Mouse (Mus musculus): ENCODE results near the gene Ccdc103. TPM values are rescaled to one million over a fixed set of nuclear protein-coding genes. Genes with fewer than 3 reads are reported as not detected.

The Ccdc103 gene
- polyA plus RNA-seq, 1 experiment from 2014 or later: 0.93 TPM

DNA sequence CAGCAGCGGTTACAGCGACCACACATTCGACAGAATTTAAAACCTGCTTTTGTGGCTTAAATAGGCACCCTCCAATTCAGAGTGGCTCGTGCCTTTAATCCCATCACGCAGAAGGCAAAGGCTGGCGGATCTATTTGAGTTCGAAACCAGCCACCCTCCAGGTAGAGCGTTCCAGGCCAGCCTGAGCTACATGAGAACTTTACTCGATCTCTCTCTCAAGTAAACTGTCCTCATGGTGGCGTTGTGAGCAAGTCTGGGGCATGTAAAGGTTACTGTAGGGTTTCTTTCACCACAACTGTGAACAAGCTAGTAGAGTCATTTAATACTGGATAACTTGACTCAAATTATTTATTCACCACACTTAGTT, 44.3 kb downstream of the Ccdc103 start:
- H3K4me3 ChIP-seq (ENCODE audit: low read depth, low read length): peak overlapping the region; percentile 94
- peaks cover 9% of the 10 kb centered on the region for H3K36me3 ChIP-seq (ENCODE audit: control insufficient read depth, insufficient read depth)
- H3K4me2 ChIP-seq (ENCODE audit: low read depth, low read length): peak overlapping the region; percentile 63
- H3K4me1 ChIP-seq (ENCODE audit: control insufficient read depth, low read depth, low read length): peaks cover 18% of the 10 kb centered on the region
- H3K27ac ChIP-seq (ENCODE audit: low read length): peak overlapping the region; percentile 97
- peak; percentile 25 for ATAC-seq (ENCODE audit: low read depth)
- H3K9me3 ChIP-seq (replicated peaks; ENCODE audit: control insufficient read depth, low read length): no peaks in the 10 kb centered on the region
- WGBS (ENCODE audit: insufficient replicate concordance): under 1% methylated on average over 10 of the region's 10 CpGs
- H3K9ac ChIP-seq (ENCODE audit: low read depth, low read length): peak overlapping the region; percentile 95
- H3K27me3 ChIP-seq (ENCODE audit: control insufficient read depth, insufficient read depth, low read depth, low read length): 0 out of 2 replicates have a peak, but pooled peaks cover under 1% of the 10 kb centered on the region

DNA sequence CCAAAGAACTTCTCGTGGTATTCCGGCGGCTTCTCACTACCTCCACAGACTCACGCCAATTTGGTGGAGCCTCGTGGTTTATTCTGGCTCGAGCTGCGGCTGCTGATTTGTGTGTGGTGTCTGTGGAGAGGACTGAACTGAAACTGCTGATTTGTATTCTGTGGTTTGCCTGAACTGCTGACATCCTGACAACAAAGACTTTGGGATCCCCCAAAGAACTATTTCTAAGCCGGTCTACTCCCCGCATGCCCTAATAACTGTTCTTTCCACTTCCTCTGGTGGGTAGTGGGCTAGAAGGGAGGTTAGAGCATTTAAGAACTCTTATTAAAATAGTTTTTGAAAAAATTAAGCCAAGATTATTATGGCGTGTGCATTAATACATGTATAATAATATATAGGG, 49.7 kb downstream of the Ccdc103 start:
- Histone ChIP-seq H3K9me3 (replicated peaks; ENCODE audit: control insufficient read depth, low read length) (no peaks in the 10 kb centered on the region), H3K9ac (ENCODE audit: low read depth, low read length) (no peak overlapping the region), H3K36me3 (ENCODE audit: control insufficient read depth, insufficient read depth) (no peaks in the 10 kb centered on the region), H3K27ac (ENCODE audit: low read length) (no peak overlapping the region), H3K4me2 (ENCODE audit: low read depth, low read length) (no peak overlapping the region), H3K4me3 (ENCODE audit: low read depth, low read length) (no peak overlapping the region), H3K27me3 (ENCODE audit: control insufficient read depth, insufficient read depth, low read depth, low read length) (peaks cover 10% of the 10 kb centered on the region), H3K4me1 (ENCODE audit: control insufficient read depth, low read depth, low read length) (no peaks in the 10 kb centered on the region)
- WGBS (ENCODE audit: insufficient replicate concordance): 55% methylated on average over 10 of the region's 10 CpGs
- ATAC-seq (ENCODE audit: low read depth): no peak

Other genes starting within 250 kb of the Ccdc103 start
- gene Meioc, start 217.5 kb upstream of the Ccdc103 start, polyA plus RNA-seq (2015; fragmentation: Nextera tagmentation; extraction: Ambion mirVana): 0.05 TPM in 1 of 2 replicates, not detected in the other
- 13.4 TPM in 2 replicates for gene Ccdc43, start 183.4 kb upstream of the Ccdc103 start, polyA plus RNA-seq (2015; fragmentation: Nextera tagmentation; extraction: Ambion mirVana)
- 0.08 and 0.35 TPM in 2 replicates for gene Adam11, start 119.8 kb upstream of the Ccdc103 start, polyA plus RNA-seq (2015; fragmentation: Nextera tagmentation; extraction: Ambion mirVana)
- 0.91 and 1.4 TPM in 2 replicates for gene Gjc1, start 61.5 kb upstream of the Ccdc103 start, polyA plus RNA-seq (2015; fragmentation: Nextera tagmentation; extraction: Ambion mirVana)
- not detected in 2 replicates for gene Higd1b, start 45.4 kb upstream of the Ccdc103 start, polyA plus RNA-seq (2015; fragmentation: Nextera tagmentation; extraction: Ambion mirVana)
- 87.3 and 98.5 TPM in 2 replicates for gene Eftud2, start 219 bp upstream of the Ccdc103 start, polyA plus RNA-seq (2015; fragmentation: Nextera tagmentation; extraction: Ambion mirVana)
- not detected in 2 replicates for gene Fam187a, start 4.0 kb downstream of the Ccdc103 start, polyA plus RNA-seq (2015; fragmentation: Nextera tagmentation; extraction: Ambion mirVana)
- gene Gfap, start 19.7 kb downstream of the Ccdc103 start, polyA plus RNA-seq (2015; fragmentation: Nextera tagmentation; extraction: Ambion mirVana): 7.4 and 8.3 TPM in 2 replicates
- 10.9 and 11.0 TPM in 2 replicates for gene Kif18b, start 43.9 kb downstream of the Ccdc103 start, polyA plus RNA-seq (2015; fragmentation: Nextera tagmentation; extraction: Ambion mirVana)
- gene C1ql1, start 65.5 kb downstream of the Ccdc103 start, polyA plus RNA-seq (2015; fragmentation: Nextera tagmentation; extraction: Ambion mirVana): 0.13 TPM in 1 of 2 replicates, not detected in the other
- gene Nmt1, start 147.0 kb downstream of the Ccdc103 start, polyA plus RNA-seq (2015; fragmentation: Nextera tagmentation; extraction: Ambion mirVana): 32.1 and 36.6 TPM in 2 replicates
- 22.9 and 29.0 TPM in 2 replicates for gene Dcakd, start 147.1 kb downstream of the Ccdc103 start, polyA plus RNA-seq (2015; fragmentation: Nextera tagmentation; extraction: Ambion mirVana)
- gene Plcd3, start 220.5 kb downstream of the Ccdc103 start, polyA plus RNA-seq (2015; fragmentation: Nextera tagmentation; extraction: Ambion mirVana): 0.40 and 0.58 TPM in 2 replicates
- gene Acbd4, start 220.5 kb downstream of the Ccdc103 start, polyA plus RNA-seq (2015; fragmentation: Nextera tagmentation; extraction: Ambion mirVana): 51.3 and 54.4 TPM in 2 replicates
- 1.7 and 1.9 TPM in 2 replicates for gene Hexim1, start 235.0 kb downstream of the Ccdc103 start, polyA plus RNA-seq (2015; fragmentation: Nextera tagmentation; extraction: Ambion mirVana)

Data from liver, embryonic 16.5 days (tissue).